Mouse (Mus musculus) kidney, postnatal 25 days (tissue): Measurements from ENCODE around the gene Gngt2.
A peak's percentile ranks its signal among the peaks of the same experiment; 100 is the strongest.

ENCODE experiments used
- DNase-seq, 2 experiments: peaks; one replicate each; pipeline ENCODE4 v3.0.0; 2021; ENCODE audit warnings: mixed read lengths in 2 of 2

The Gngt2 gene

GRCm38 (mm10) chr11:95837059-95837458 lies at the start of gene Gngt2:
Gene Gngt2, plus strand, starts transcription at chr11:95837216.
- peak; percentile 95 to 98 for DNase-seq

- DNase-seq = peak; percentile 64 to 82
These were observed 47.5 kb upstream of the Gngt2 start for GRCm38 (mm10) chr11:95789451-95789891.

GRCm38 (mm10) chr11:95791787-95792186 lies 45.2 kb upstream of the Gngt2 start:
- DNase-seq = no peak

- DNase-seq = no peak
These were observed 44.0 kb upstream of the Gngt2 start for GRCm38 (mm10) chr11:95792950-95793509.

GRCm38 (mm10) chr11:95794201-95794600 lies 42.8 kb upstream of the Gngt2 start:
- DNase-seq = no peak

- DNase-seq = peak; percentile 36 to 68
These were observed 41.4 kb upstream of the Gngt2 start for GRCm38 (mm10) chr11:95795582-95795981.

- DNase-seq = no peak
These were observed 32.0 kb upstream of the Gngt2 start for GRCm38 (mm10) chr11:95805010-95805409.

- peak; percentile 34 to 69 for DNase-seq
These were observed 31.5 kb upstream of the Gngt2 start for GRCm38 (mm10) chr11:95805527-95805926.

- DNase-seq = no peak
These were observed 29.1 kb upstream of the Gngt2 start for GRCm38 (mm10) chr11:95807884-95808283.

- no peak for DNase-seq
These were observed 28.5 kb upstream of the Gngt2 start for GRCm38 (mm10) chr11:95808448-95809011.

- DNase-seq = no peak
These were observed 27.4 kb upstream of the Gngt2 start for GRCm38 (mm10) chr11:95809603-95810002.

GRCm38 (mm10) chr11:95810828-95811227 lies 26.2 kb upstream of the Gngt2 start:
- DNase-seq = no peak

- DNase-seq = no peak
These were observed 25.3 kb upstream of the Gngt2 start for GRCm38 (mm10) chr11:95811741-95812140.

- DNase-seq = no peak
These were observed 24.8 kb upstream of the Gngt2 start for GRCm38 (mm10) chr11:95812224-95812623.

GRCm38 (mm10) chr11:95814101-95814500 lies 22.9 kb upstream of the Gngt2 start:
- no peak for DNase-seq

- DNase-seq = no peak
These were observed 22.2 kb upstream of the Gngt2 start for GRCm38 (mm10) chr11:95814857-95815256.

- no peak for DNase-seq
These were observed 21.6 kb upstream of the Gngt2 start for GRCm38 (mm10) chr11:95815412-95815811.

- DNase-seq = peak in 1 of 2 experiments; percentile 71
These were observed 17.9 kb upstream of the Gngt2 start for GRCm38 (mm10) chr11:95819138-95819537.

GRCm38 (mm10) chr11:95821511-95821910 lies 15.5 kb upstream of the Gngt2 start:
- no peak for DNase-seq

GRCm38 (mm10) chr11:95822437-95822836 lies 14.6 kb upstream of the Gngt2 start:
- no peak for DNase-seq

- DNase-seq = peak; percentile 91 to 96
These were observed 12.7 kb upstream of the Gngt2 start, which contains the start of gene Phospho1 for GRCm38 (mm10) chr11:95824071-95824876. Gene Phospho1, plus strand, starts transcription at chr11:95824499.

GRCm38 (mm10) chr11:95824877-95825243 lies 12.2 kb upstream of the Gngt2 start:
- peak; percentile 57 to 75 for DNase-seq

GRCm38 (mm10) chr11:95825625-95826024 lies 11.4 kb upstream of the Gngt2 start:
- DNase-seq = no peak
